Mouse (Mus musculus): ENCODE results near the gene Sqstm1.

Sqstm1 gene

GRCm38 (mm10) chr11:50210505-50211151 lies at the start of gene Sqstm1, which contains the start of gene Mgat4b:
Gene Sqstm1, minus strand, starts transcription at chr11:50210827.
Gene Mgat4b, plus strand, starts transcription at chr11:50210890.
- peak; percentile 82 for DNase-seq (ENCODE audit: low read depth, low spot score)

GRCm38 (mm10) chr11:50258310-50258709 lies 47.7 kb upstream of the Sqstm1 start:
- DNase-seq (ENCODE audit: low read depth, low spot score), result no peak

GRCm38 (mm10) chr11:50256615-50257014 lies 46.0 kb upstream of the Sqstm1 start:
- no peak for DNase-seq (ENCODE audit: low read depth, low spot score)

GRCm38 (mm10) chr11:50254010-50254580 lies 43.5 kb upstream of the Sqstm1 start:
- no peak for DNase-seq (ENCODE audit: low read depth, low spot score)

- DNase-seq (ENCODE audit: low read depth, low spot score), result peak; percentile 23
Observed at GRCm38 (mm10) chr11:50253393-50253792, 42.8 kb upstream of the Sqstm1 start.

GRCm38 (mm10) chr11:50252684-50253265 lies 42.1 kb upstream of the Sqstm1 start:
- no peak for DNase-seq (ENCODE audit: low read depth, low spot score)

- DNase-seq (ENCODE audit: low read depth, low spot score), result peak; percentile 57
Observed at GRCm38 (mm10) chr11:50252166-50252565, 41.5 kb upstream of the Sqstm1 start.

- DNase-seq (ENCODE audit: low read depth, low spot score), result no peak
Observed at GRCm38 (mm10) chr11:50248473-50249171, 38.0 kb upstream of the Sqstm1 start.

- DNase-seq (ENCODE audit: low read depth, low spot score), result no peak
Observed at GRCm38 (mm10) chr11:50245269-50245668, 34.6 kb upstream of the Sqstm1 start.

- no peak for DNase-seq (ENCODE audit: low read depth, low spot score)
Observed at GRCm38 (mm10) chr11:50243926-50244325, 33.3 kb upstream of the Sqstm1 start.

- no peak for DNase-seq (ENCODE audit: low read depth, low spot score)
Observed at GRCm38 (mm10) chr11:50240235-50240911, 29.7 kb upstream of the Sqstm1 start.

GRCm38 (mm10) chr11:50238821-50239791 lies 28.5 kb upstream of the Sqstm1 start:
- DNase-seq (ENCODE audit: low read depth, low spot score), result no peak

- no peak for DNase-seq (ENCODE audit: low read depth, low spot score)
Observed at GRCm38 (mm10) chr11:50238324-50238723, 27.7 kb upstream of the Sqstm1 start, which contains the start of gene Ltc4s. Gene Ltc4s, minus strand, starts transcription at chr11:50238616.

GRCm38 (mm10) chr11:50236937-50237835 lies 26.6 kb upstream of the Sqstm1 start:
- DNase-seq (ENCODE audit: low read depth, low spot score), result no peak

- peak; percentile 91 for DNase-seq (ENCODE audit: low read depth, low spot score)
Observed at GRCm38 (mm10) chr11:50236540-50236936, 25.9 kb upstream of the Sqstm1 start.

GRCm38 (mm10) chr11:50234606-50235005 lies 24.0 kb upstream of the Sqstm1 start:
- no peak for DNase-seq (ENCODE audit: low read depth, low spot score)

- DNase-seq (ENCODE audit: low read depth, low spot score), result no peak
Observed at GRCm38 (mm10) chr11:50233993-50234392, 23.4 kb upstream of the Sqstm1 start.

GRCm38 (mm10) chr11:50233022-50233421 lies 22.4 kb upstream of the Sqstm1 start:
- no peak for DNase-seq (ENCODE audit: low read depth, low spot score)

- peak; percentile 73 for DNase-seq (ENCODE audit: low read depth, low spot score)
Observed at GRCm38 (mm10) chr11:50231411-50231810, 20.8 kb upstream of the Sqstm1 start.
